Mouse (Mus musculus) C3H10T1/2 (cell line): Measurements from ENCODE around the gene Zscan18. TPM values are rescaled to one million over a fixed set of nuclear protein-coding genes. Genes with fewer than 3 reads are reported as not detected.

Source experiments
- polyA plus RNA-seq, 2 experiments: library from polyadenylated mRNA; unstranded; fragments of >200 nt; fragmentation: generic; extraction: Trizol; gene quantifications; one replicate each; pipeline ENCODE4 v1.2.1; 2012; ENCODE audit warnings: missing spikeins in 2 of 2

The Zscan18 gene
- polyA plus RNA-seq, result under 1 TPM in 1 of 2 experiments, not detected in 1; 0.09 TPM

DNA sequence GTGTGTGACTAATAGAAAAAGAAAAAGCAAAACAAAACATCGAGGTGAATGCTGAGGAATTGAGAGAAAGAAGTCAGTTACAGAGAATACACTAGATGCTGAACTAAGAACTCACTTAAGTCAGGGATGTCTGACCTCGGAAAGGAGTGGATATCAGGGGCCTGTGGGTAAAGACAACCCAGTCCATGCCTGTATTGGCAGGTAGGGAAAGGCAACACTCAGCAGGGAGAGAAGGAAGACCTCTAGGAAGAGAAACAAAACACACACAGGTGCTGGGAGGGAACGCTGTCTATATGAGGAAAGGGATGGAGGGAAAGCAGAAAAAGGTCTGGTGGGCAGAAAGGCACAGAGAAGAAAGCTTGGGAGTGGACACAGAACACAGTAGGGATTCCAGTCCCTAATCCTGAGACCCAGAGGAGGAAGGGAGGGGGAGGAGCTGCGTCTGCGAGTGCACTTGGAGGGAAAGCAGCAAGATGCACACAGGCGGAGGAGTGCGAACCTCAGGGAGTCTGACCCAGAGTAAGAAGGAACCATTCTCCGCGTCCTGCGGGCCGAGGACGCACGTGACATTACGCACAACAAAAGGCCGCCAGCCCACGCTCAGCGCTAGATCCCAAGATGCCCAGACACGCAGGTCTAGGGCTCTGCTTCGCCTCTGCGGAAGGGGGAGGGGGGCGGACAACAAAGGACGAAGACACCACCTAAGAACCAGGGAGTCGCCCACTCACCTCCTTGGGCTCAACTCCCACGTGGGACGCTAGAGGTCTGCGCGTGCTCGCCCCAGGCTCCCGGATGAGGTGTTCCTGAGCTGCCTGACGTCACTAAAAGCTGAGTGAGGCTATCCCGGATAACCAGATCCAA, at the start of gene Zscan18:
Zscan18 (minus strand) TSS at position 770 of the 861 bp plus-strand sequence.

DNA sequence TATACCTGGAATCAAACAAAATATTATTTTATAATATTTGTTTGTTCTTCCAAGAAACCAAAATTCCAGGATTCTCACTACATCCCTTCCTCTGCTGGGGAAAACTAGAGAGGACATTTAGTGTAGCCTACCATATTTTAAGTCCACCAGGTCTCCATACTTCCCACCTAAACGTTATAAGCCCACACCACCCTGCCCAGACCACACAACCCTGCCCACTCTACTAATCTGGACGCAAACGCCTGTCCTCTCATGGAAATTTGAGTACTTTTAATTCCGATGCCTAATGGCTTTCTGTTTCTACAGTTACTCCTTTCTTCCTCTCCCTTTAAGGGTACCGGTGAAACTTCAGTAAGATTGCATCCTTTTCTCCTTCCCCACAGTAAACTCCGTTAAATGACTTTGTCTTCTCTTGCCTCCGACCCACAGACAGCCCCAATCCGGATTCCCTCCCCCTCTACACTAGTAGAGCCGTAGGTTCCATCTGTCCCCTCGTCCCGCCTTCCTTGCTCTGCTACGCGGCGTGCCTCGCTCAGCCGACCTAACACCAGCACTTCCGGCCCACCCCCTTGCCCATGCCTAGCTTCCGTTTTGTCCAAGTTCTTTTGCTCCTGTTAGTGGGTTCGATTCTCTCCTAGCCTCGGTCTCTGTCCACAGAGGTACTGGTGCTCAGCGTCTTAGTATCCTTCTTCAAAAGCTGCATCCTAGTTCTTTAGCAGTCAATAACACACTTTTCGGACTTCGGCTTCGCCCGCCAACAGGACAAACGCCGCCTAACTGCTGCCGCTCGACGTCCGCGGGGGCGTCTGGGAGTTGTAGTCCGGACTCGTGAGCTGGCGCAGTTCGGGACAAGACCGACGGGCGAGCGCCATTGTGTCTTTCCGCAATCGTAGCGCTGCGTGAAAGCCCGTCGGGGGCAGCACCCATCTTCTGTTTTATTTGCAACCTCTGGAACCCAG, 31.0 kb upstream of the Zscan18 start, which contains the start of gene Zfp110:
Zfp110 (plus strand) TSS at position 600 of the 959 bp plus-strand sequence.

DNA sequence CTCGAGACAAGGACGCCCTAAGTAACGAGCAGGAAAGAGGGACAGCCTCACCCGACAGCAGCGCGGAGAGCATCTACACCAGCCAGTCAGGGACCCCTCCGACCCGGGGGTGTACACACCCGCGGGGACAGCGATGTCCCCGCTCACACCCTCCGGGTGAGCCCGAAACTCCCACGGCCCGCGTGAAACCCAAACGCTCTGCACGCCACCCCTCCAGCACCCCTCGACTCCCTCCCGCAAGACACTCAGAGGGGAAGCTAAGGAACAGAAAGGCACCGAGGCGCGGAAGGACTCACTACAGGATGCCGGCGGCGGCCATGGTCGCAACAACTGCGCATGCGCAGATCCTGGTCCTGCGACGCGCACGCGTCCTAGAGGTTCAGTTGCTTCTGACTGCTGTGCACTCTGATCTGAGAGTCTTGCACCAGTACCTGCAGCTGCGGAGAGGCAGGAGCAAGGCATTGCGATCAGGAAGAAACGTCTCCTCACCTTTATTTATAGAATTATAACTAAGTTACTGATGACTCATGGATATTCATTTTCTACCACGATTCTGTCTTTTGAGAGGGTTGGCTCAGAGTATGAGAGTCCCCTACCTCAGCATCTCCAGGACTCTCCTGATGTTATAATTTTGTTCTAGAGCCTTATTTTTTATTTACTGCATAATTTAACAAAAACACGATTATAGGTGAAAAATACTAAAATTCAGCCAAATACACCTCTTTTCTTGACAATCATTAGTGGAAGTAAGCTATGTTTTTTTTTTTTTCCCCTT, 15.3 kb upstream of the Zscan18 start, which contains the start of gene Zfp329:
Zfp329 (minus strand) TSS at position 338 of the 775 bp plus-strand sequence.

DNA sequence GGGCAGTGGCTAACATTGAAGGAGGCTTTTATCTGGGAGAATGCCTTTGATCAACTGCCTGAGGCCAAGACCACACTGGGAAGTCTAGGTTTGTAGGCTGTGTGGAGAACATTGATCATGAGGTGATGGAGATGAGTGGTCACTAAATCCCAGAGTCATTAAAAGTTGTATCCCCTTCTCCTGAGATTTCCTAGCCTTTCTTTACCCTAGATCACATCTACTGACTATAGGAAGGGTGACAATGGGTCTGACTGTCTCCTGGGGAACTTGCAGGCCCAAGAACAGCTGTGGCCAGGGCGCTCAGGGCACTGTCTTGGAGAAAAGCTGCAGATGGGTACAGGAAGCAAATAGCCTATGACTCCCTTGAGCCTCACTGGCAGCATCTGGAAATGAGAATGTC, 68.5 kb downstream of the Zscan18 start, which contains the start of gene Vmn2r56:
Vmn2r56 (minus strand) TSS at position 101 of the 400 bp plus-strand sequence.

Other genes with a start within 250 kb of the Zscan18 start
- not detected for gene Vmn2r53, start 194.8 kb downstream of the Zscan18 start, polyA plus RNA-seq
- not detected for gene Vmn2r54, start 163.3 kb downstream of the Zscan18 start, polyA plus RNA-seq
- gene Vmn2r55, start 118.6 kb downstream of the Zscan18 start, polyA plus RNA-seq, result not detected
- not detected for gene Vmn2r56, start 68.6 kb downstream of the Zscan18 start, polyA plus RNA-seq
- gene Zfp329, start 15.2 kb upstream of the Zscan18 start, polyA plus RNA-seq, result 1 to 10 TPM in 1 of 2 experiments, under 1 TPM in 1; 0.09 to 1.7 TPM
- gene Zfp110, start 31.1 kb upstream of the Zscan18 start, polyA plus RNA-seq, result 1 to 10 TPM in 1 of 2 experiments, under 1 TPM in 1; 0.46 to 6.5 TPM
- 1 to 10 TPM in 1 of 2 experiments, under 1 TPM in 1; 0.20 to 2.1 TPM for gene Zfp128, start 77.5 kb upstream of the Zscan18 start, polyA plus RNA-seq
- gene Zscan22, start 94.2 kb upstream of the Zscan18 start, polyA plus RNA-seq, result 1 to 10 TPM; 1.5 to 5.6 TPM
- 1,000 to 10,000 TPM; 2,873 to 4,278 TPM for gene Rps5, start 118.7 kb upstream of the Zscan18 start, polyA plus RNA-seq
- gene Rnf225, start 123.8 kb upstream of the Zscan18 start, polyA plus RNA-seq, result 1 to 10 TPM in 1 of 2 experiments, under 1 TPM in 1; 0.30 to 1.0 TPM
- gene Zfp324, start 162.2 kb upstream of the Zscan18 start, polyA plus RNA-seq, result 1 to 10 TPM; 3.1 to 9.2 TPM
- gene Zfp446, start 174.2 kb upstream of the Zscan18 start, polyA plus RNA-seq, result 1 to 10 TPM; 1.5 to 3.0 TPM
- gene Slc27a5, start 194.6 kb upstream of the Zscan18 start, polyA plus RNA-seq, result under 1 TPM in 1 of 2 experiments, not detected in 1; 0.04 TPM
- gene Trim28, start 195.5 kb upstream of the Zscan18 start, polyA plus RNA-seq, result 100 to 1,000 TPM; 465 to 613 TPM
- 10 to 100 TPM; 16.4 to 22.3 TPM for gene Zbtb45, start 206.4 kb upstream of the Zscan18 start, polyA plus RNA-seq
- 100 to 1,000 TPM; 141 to 255 TPM for gene Chmp2a, start 231.2 kb upstream of the Zscan18 start, polyA plus RNA-seq
- 100 to 1,000 TPM; 117 to 284 TPM for gene Ube2m, start 234.6 kb upstream of the Zscan18 start, polyA plus RNA-seq